Mouse (Mus musculus) hindbrain, embryonic 14.5 days (tissue): ENCODE data around the gene Atxn2. TPM values are rescaled to one million over a fixed set of nuclear protein-coding genes. Genes with fewer than 3 reads are reported as not detected.

Experiments
- ATAC-seq: fragments of 200-750 bp; cut with Nextera tagmentation; 2 replicates; pipeline ENCODE4 v1.8.0; 2017; ENCODE audit warnings: moderate number of reproducible peaks, mild to moderate bottlenecking, moderate TSS enrichment, moderate library complexity; ENCODE audit not compliant: low FRiP score
- DNase-seq: peaks from one replicate; pipeline ENCODE4 v3.0.0-alpha.2; 2015; ENCODE audit warnings: low spot score
- H3K27ac ChIP-seq: fragments of 300-500 bp; sonication (generic); 2 replicates; pipeline ENCODE4 v1.5.1; 2014; ENCODE audit warnings: mild to moderate bottlenecking, moderate library complexity
- H3K27me3 ChIP-seq: fragments of 300-500 bp; sonication (generic); 2 replicates; pipeline ENCODE4 v1.6.1; 2014; ENCODE audit warnings: mild to moderate bottlenecking, low read length, mixed read lengths; ENCODE audit not compliant: control insufficient read depth, insufficient read depth
- H3K36me3 ChIP-seq: fragments of 300-500 bp; sonication (generic); replicated peaks from 2 replicates; pipeline ENCODE4 v1.6.1; 2014; ENCODE audit not compliant: control insufficient read depth, insufficient read depth
- H3K4me1 ChIP-seq: fragments of 300-500 bp; sonication (generic); replicated peaks from 2 replicates; pipeline ENCODE4 v1.6.1; 2014; ENCODE audit warnings: antibody characterized with exemption, low read length, mixed read lengths; ENCODE audit not compliant: control insufficient read depth, insufficient read depth
- H3K4me2 ChIP-seq: fragments of 300-500 bp; sonication (generic); replicated peaks from 2 replicates; pipeline ENCODE4 v1.6.1; 2014; ENCODE audit warnings: mild to moderate bottlenecking, moderate library complexity
- H3K4me3 ChIP-seq: fragments of 300-500 bp; sonication (generic); replicated peaks from 2 replicates; pipeline ENCODE4 v1.5.1; 2014; ENCODE audit warnings: mild to moderate bottlenecking, low read length
- H3K9ac ChIP-seq: fragments of 300-500 bp; sonication (generic); 2 replicates; pipeline ENCODE4 v1.6.1; 2014
- H3K9me3 ChIP-seq: fragments of 300-500 bp; sonication (generic); 2 replicates; pipeline ENCODE4 v1.6.1; 2016; ENCODE audit warnings: low read length; ENCODE audit not compliant: control insufficient read depth
- WGBS: fragments of 180-500 bp; shearing (Covaris S2); extraction: QIAGEN DNeasy Blood & Tissue Kit; methylation state at CpG from one replicate; pipeline ENCODE4 v1.1.7; 2014; 5-methylcytosine and 5-hydroxymethylcytosine counted together
- polyA plus RNA-seq: library from polyadenylated mRNA; unstranded; fragments of >200 nt; fragmentation: Nextera tagmentation; extraction: Ambion mirVana; gene quantifications from 2 replicates; pipeline ENCODE4 v1.2.1, GENCODE M21; 2014

Atxn2 gene
- polyA plus RNA-seq, 1 experiment from 2014 or later = 90.5 TPM

- no peak overlapping the region for H3K27ac ChIP-seq
- H3K27me3 ChIP-seq = no peaks in the 10 kb centered on the region
- H3K4me3 ChIP-seq = no peak overlapping the region
- WGBS = 79% methylated on average over 5 of the region's 5 CpGs
- ATAC-seq = no peak
- no peak overlapping the region for H3K9ac ChIP-seq
- no peaks in the 10 kb centered on the region for H3K9me3 ChIP-seq
- peaks cover 53% of the 10 kb centered on the region for H3K36me3 ChIP-seq
- no peak overlapping the region for H3K4me2 ChIP-seq
- no peaks in the 10 kb centered on the region for H3K4me1 ChIP-seq
- no peak for DNase-seq
Observed at GRCm38 (mm10) chr5:121821552-121821951, 110.4 kb downstream of the Atxn2 start.

GRCm38 (mm10) chr5:121822786-121823505, 111.8 kb downstream of the Atxn2 start:
- Histone ChIP-seq H3K36me3 (peaks cover 39% of the 10 kb centered on the region), H3K27ac (no peak overlapping the region), H3K9me3 (no peaks in the 10 kb centered on the region), H3K4me2 (no peak overlapping the region), H3K4me1 (peaks cover under 1% of the 10 kb centered on the region), H3K9ac (no peak overlapping the region), H3K4me3 (no peak overlapping the region), H3K27me3 (no peaks in the 10 kb centered on the region)
- no peak for ATAC-seq
- 78% methylated on average over 7 of the region's 7 CpGs for WGBS
- no peak for DNase-seq

DNA sequence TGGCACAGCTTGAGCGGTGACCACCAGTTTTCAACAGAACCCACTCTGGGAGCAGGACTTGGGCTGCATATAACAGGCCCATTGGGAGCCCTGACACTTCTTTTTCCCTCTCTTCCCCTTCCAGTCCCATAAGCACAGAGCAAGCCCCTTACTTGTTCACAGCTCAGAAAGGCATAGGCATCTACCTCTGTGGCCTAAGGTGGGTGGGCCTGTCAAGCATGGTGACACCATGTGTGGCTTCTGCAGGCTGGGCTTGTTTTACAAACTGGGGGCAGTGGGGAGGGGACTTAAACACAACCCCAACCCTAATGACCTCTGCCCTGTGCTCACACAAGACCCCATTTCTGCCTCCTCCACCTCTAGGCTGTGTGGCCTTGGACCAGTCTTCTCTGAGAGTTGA, 112.5 kb downstream of the Atxn2 start:
- 95% methylated on average over 1 of the region's 1 CpGs for WGBS
- Histone ChIP-seq H3K9ac (no peak overlapping the region), H3K4me2 (no peak overlapping the region), H3K36me3 (peaks cover 32% of the 10 kb centered on the region), H3K27me3 (no peaks in the 10 kb centered on the region), H3K9me3 (no peaks in the 10 kb centered on the region), H3K27ac (no peak overlapping the region), H3K4me1 (peaks cover 6% of the 10 kb centered on the region), H3K4me3 (no peak overlapping the region)
- DNase-seq (no peak), ATAC-seq (no peak)

- H3K9me3 ChIP-seq = no peaks in the 10 kb centered on the region
- no peak for ATAC-seq
- no peak overlapping the region for H3K4me2 ChIP-seq
- H3K4me3 ChIP-seq = no peak overlapping the region
- no peak overlapping the region for H3K9ac ChIP-seq
- whole genome bisulfite sequencing = 51% methylated on average over 4 of the region's 4 CpGs
- peak overlapping the region; percentile 32; the same call in 1 of the 2 replicates for H3K27ac ChIP-seq
- H3K4me1 ChIP-seq = peaks cover 6% of the 10 kb centered on the region
- DNase-seq = no peak
- H3K36me3 ChIP-seq = peaks cover 27% of the 10 kb centered on the region
- no peaks in the 10 kb centered on the region for H3K27me3 ChIP-seq
Observed at GRCm38 (mm10) chr5:121824121-121824520, 113.0 kb downstream of the Atxn2 start.

GRCm38 (mm10) chr5:121825606-121826005, 114.5 kb downstream of the Atxn2 start:
- H3K27ac ChIP-seq = no peak overlapping the region
- no peak overlapping the region for H3K4me3 ChIP-seq
- H3K4me1 ChIP-seq = peaks cover 11% of the 10 kb centered on the region
- H3K36me3 ChIP-seq = peaks cover 13% of the 10 kb centered on the region
- no peak overlapping the region for H3K4me2 ChIP-seq
- H3K9ac ChIP-seq = no peak overlapping the region
- H3K27me3 ChIP-seq = peaks cover 3% of the 10 kb centered on the region; the same call in 1 of the 2 replicates
- DNase-seq = no peak
- WGBS = 88% methylated on average over 3 of the region's 3 CpGs
- H3K9me3 ChIP-seq = no peaks in the 10 kb centered on the region
- no peak for ATAC-seq

DNA sequence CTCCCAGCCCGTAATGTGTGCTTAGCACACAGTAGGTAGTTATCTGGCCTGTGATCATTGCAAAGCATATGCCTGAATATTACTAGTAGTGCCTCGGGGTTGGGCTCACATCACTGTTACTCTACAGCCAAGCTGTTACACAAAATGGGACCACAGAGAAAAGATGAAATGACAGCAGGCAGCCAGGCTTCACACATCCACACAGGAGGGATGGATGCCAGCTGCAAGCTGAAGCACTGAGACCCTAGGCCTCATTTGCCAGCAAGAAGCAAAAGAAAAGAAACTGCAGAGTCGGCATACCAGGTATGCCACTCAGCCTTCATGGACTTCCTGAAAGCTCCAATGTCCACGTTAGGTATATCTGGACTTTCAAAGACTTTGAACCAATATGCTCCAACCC, 116.7 kb downstream of the Atxn2 start:
- Histone ChIP-seq H3K4me2 (peak overlapping the region; percentile 66), H3K27me3 (peaks cover 3% of the 10 kb centered on the region; the same call in 1 of the 2 replicates), H3K9me3 (no peaks in the 10 kb centered on the region), H3K4me3 (peak overlapping the region; percentile 37; the same call in 1 of the 2 replicates), H3K36me3 (peaks cover 3% of the 10 kb centered on the region; the same call in 1 of the 2 replicates), H3K27ac (no peak overlapping the region; the same call in 1 of the 2 replicates), H3K9ac (peak overlapping the region; percentile 47; the same call in 1 of the 2 replicates), H3K4me1 (peaks cover 11% of the 10 kb centered on the region)
- 69% methylated on average over 4 of the region's 4 CpGs for WGBS
- no peak for DNase-seq
- ATAC-seq = no peak

- Histone ChIP-seq H3K27ac (peak overlapping the region; percentile 22; the same call in 1 of the 2 replicates), H3K4me3 (peak overlapping the region; percentile 37), H3K9me3 (no peaks in the 10 kb centered on the region), H3K9ac (peak overlapping the region; percentile 47), H3K27me3 (peaks cover 3% of the 10 kb centered on the region; the same call in 1 of the 2 replicates), H3K4me1 (peaks cover 16% of the 10 kb centered on the region), H3K36me3 (peaks cover 2% of the 10 kb centered on the region; the same call in 1 of the 2 replicates), H3K4me2 (peak overlapping the region; percentile 66)
- peak; percentile 38 for ATAC-seq
- 5% methylated on average over 79 of the region's 82 CpGs for WGBS
- peak; percentile 68 for DNase-seq
Observed at GRCm38 (mm10) chr5:121828491-121829432, 117.6 kb downstream of the Atxn2 start.

- WGBS = 94% methylated on average over 6 of the region's 6 CpGs
- H3K4me3 ChIP-seq = no peak overlapping the region
- DNase-seq (no peak), ATAC-seq (no peak)
- H3K36me3 ChIP-seq = no peaks in the 10 kb centered on the region; the same call in 1 of the 2 replicates
- H3K4me2 ChIP-seq = no peak overlapping the region
- peaks cover 35% of the 10 kb centered on the region for H3K4me1 ChIP-seq
- no peak overlapping the region for H3K27ac ChIP-seq
- no peaks in the 10 kb centered on the region for H3K9me3 ChIP-seq
- no peak overlapping the region for H3K9ac ChIP-seq
- peaks cover 11% of the 10 kb centered on the region for H3K27me3 ChIP-seq
Observed at GRCm38 (mm10) chr5:121831002-121831601, 120.0 kb downstream of the Atxn2 start.
